Mouse (Mus musculus) spleen, adult 2 months (tissue): ENCODE data around the gene Irs1. TPM values are rescaled to one million over a fixed set of nuclear protein-coding genes. Genes with fewer than 3 reads are reported as not detected.

Experiments
- DNase-seq, 2 experiments: peaks; one replicate each; pipeline versions ENCODE4 v3.0.0 to v3.0.0-alpha.2; 2012 to 2021; ENCODE audit warnings: low spot score in 2 of 2, low read depth in 1 of 2
- H3K27ac ChIP-seq: fragments of 200-500 bp; 2 replicates; pipeline ENCODE4 v1.5.1; 2012; ENCODE audit warnings: low read length, inconsistent platforms; ENCODE audit not compliant: insufficient read depth
- H3K27me3 ChIP-seq: fragments of 200-500 bp; 2 replicates; pipeline ENCODE4 v1.6.1; 2012; ENCODE audit warnings: mild to moderate bottlenecking, moderate library complexity, low read length, inconsistent platforms; ENCODE audit not compliant: control insufficient read depth, insufficient read depth
- H3K36me3 ChIP-seq: fragments of 200-500 bp; 2 replicates; pipeline ENCODE4 v1.6.1; 2012; ENCODE audit warnings: mild to moderate bottlenecking, low read length, inconsistent platforms; ENCODE audit not compliant: control insufficient read depth, insufficient read depth
- H3K4me1 ChIP-seq: fragments of 200-500 bp; 2 replicates; pipeline ENCODE4 v1.6.1; 2011; ENCODE audit warnings: inconsistent platforms; ENCODE audit not compliant: control insufficient read depth, insufficient read depth, insufficient read length
- H3K4me3 ChIP-seq: fragments of 200-500 bp; 2 replicates; pipeline ENCODE4 v1.5.1; 2011; ENCODE audit warnings: mild to moderate bottlenecking, inconsistent platforms; ENCODE audit not compliant: insufficient read depth, insufficient read length; ENCODE audit errors: extremely low read depth
- CTCF ChIP-seq: fragments of 200-500 bp; IDR thresholded peaks from 2 replicates; pipeline ENCODE4 v1.5.1; 2011; ENCODE audit warnings: mild to moderate bottlenecking, inconsistent platforms; ENCODE audit not compliant: insufficient read depth, insufficient read length, insufficient replicate concordance; ENCODE audit errors: extremely low read depth
- POLR2A ChIP-seq: fragments of 200-500 bp; IDR thresholded peaks from 2 replicates; pipeline ENCODE4 v1.6.1; 2011; ENCODE audit warnings: low read depth, low read length, inconsistent platforms
- WGBS: fragments of 180-500 bp; shearing (Covaris S2); methylation state at CpG from one replicate; pipeline ENCODE4 v1.1.7; 2018; 5-methylcytosine and 5-hydroxymethylcytosine counted together
- polyA plus RNA-seq: library from polyadenylated mRNA; depleted of rRNA; stranded (reverse); fragments of >200 nt; gene quantifications from 2 replicates; pipeline ENCODE4 v1.2.3, GENCODE M21; 2012

Irs1 gene
- polyA plus RNA-seq, 1 experiment: 1.3 TPM

DNA sequence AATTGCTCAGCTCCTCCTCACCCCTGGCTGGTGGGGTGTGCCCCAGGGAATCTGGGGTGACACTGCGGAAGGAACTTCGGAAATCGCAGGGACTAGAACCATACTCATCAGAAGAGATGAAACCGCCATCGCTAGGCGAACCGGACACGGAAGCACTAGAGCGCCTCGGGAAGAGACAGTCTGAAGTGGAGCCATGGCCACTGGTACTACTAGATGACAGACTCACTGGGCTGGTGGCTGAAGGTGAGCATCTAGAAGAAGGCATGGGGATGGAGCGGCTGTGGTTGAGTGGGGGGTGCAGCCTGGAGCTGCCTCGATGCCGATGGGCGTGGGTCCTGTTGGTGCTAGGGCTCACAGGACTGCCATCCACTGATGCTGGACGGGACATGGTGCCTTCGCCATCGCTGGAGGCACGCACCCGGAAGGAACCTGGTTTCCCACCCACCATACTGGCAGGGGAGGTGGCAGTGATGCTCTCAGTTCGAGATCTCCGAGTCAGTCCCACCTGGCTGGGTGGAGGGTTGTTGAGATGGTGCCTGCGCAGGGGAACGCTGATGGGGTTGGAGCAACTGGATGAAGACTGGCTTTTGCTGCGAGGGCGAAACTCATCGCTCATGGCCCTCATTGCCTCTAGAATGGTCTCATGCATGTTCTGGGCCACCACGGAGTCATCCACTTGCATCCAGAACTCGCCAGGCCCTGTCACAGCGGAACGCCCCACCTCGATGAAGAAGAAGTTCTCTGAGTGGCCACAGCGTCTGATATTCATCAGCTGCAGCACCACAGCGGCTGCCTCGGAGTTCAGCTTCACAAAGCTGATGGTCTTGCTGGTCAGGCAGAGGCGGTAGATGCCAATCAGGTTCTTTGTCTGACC lies 1.9 kb downstream of the Irs1 start:
- peaks cover 20% of the 10 kb centered on the region for H3K27me3 ChIP-seq

DNA sequence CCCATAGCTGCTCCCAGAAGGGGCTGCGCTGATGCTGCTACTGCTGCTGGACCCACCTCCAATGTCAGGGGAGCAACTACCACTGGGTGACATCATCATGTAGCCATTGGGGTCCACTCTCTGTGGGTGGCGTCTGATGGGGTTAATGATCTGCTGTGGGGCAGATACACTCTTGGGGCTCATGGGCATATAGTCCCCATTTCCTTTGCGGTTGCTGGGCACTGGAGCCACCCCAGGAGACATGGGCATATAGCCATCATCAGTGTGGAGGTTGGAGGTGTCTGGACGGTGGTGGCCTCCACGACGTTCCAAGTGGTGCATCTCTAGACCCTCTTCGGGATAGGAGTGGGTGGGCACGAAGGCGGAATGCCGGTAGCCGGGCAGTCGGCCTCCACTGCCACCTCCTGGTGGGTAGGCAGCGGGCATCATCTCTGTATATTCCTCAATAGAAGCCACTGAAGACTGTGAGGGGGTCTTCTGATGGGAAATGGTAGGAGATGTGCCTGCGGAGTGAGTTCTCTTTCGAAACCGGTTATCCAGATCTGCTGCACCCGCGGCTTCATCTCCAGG lies 2.7 kb downstream of the Irs1 start:
- DNase-seq: no peak
- WGBS: 88% methylated on average over 18 of the region's 18 CpGs

More for the DNA sequence above, 1.9 kb downstream of the Irs1 start:
- 69% methylated on average over 35 of the region's 35 CpGs for WGBS
- TF ChIP-seq CTCF: no peak
- TF ChIP-seq POLR2A: no peak
- H3K27ac ChIP-seq: no peak overlapping the region
- peaks cover 3% of the 10 kb centered on the region; the same call in 1 of the 2 replicates for H3K4me1 ChIP-seq
- peak overlapping the region; percentile 71; the same call in 1 of the 2 replicates for H3K4me3 ChIP-seq
- no peak for DNase-seq
- H3K36me3 ChIP-seq: no peaks in the 10 kb centered on the region

GRCm38 (mm10) chr1:82287776-82288325 lies 3.4 kb downstream of the Irs1 start:
- no peak for DNase-seq
- Histone ChIP-seq H3K27ac (no peak overlapping the region), H3K4me1 (peaks cover 3% of the 10 kb centered on the region), H3K4me3 (no peak overlapping the region), H3K36me3 (no peaks in the 10 kb centered on the region), H3K27me3 (peaks cover 19% of the 10 kb centered on the region)
- TF ChIP-seq CTCF (no peak), POLR2A (no peak)
- WGBS: 90% methylated on average over 16 of the region's 16 CpGs

More for the DNA sequence above, 2.7 kb downstream of the Irs1 start:
- peaks cover 3% of the 10 kb centered on the region; the same call in 1 of the 2 replicates for H3K4me1 ChIP-seq
- TF ChIP-seq CTCF (no peak), POLR2A (no peak)
- H3K4me3 ChIP-seq: no peak overlapping the region
- H3K27ac ChIP-seq: no peak overlapping the region
- no peaks in the 10 kb centered on the region for H3K36me3 ChIP-seq
- H3K27me3 ChIP-seq: peaks cover 20% of the 10 kb centered on the region

GRCm38 (mm10) chr1:82287052-82287775 lies 4.0 kb downstream of the Irs1 start:
- no peak for DNase-seq
- TF ChIP-seq CTCF: no peak
- no peak for TF ChIP-seq POLR2A
- 75% methylated on average over 22 of the region's 22 CpGs for WGBS
- H3K4me1 ChIP-seq: peaks cover 4% of the 10 kb centered on the region
- H3K27me3 ChIP-seq: peaks cover 14% of the 10 kb centered on the region
- no peaks in the 10 kb centered on the region for H3K36me3 ChIP-seq
- H3K27ac ChIP-seq: no peak overlapping the region
- H3K4me3 ChIP-seq: peak overlapping the region; percentile 20; the same call in 1 of the 2 replicates

- Histone ChIP-seq H3K36me3 (no peaks in the 10 kb centered on the region), H3K4me1 (peaks cover 4% of the 10 kb centered on the region), H3K4me3 (no peak overlapping the region; the same call in 1 of the 2 replicates), H3K27ac (no peak overlapping the region), H3K27me3 (peaks cover 8% of the 10 kb centered on the region)
- 56% methylated on average over 15 of the region's 15 CpGs for WGBS
- no peak for DNase-seq
- no peak for TF ChIP-seq POLR2A
- no peak for TF ChIP-seq CTCF
These were observed 4.8 kb downstream of the Irs1 start for GRCm38 (mm10) chr1:82286190-82287051.
